Mouse (Mus musculus) neural tube, embryonic 14.5 days (tissue): Measurements from ENCODE around the gene Pik3r2. TPM values are rescaled to one million over a fixed set of nuclear protein-coding genes. Genes with fewer than 3 reads are reported as not detected.

ENCODE experiments used
- ATAC-seq: fragments of 200-750 bp; cut with Nextera tagmentation; 2 replicates; pipeline ENCODE4 v1.8.0; 2017; ENCODE audit warnings: low read depth, mild to moderate bottlenecking, moderate TSS enrichment, moderate library complexity
- H3K27ac ChIP-seq: fragments of 300-500 bp; sonication (generic); 2 replicates; pipeline ENCODE4 v1.5.1; 2014; ENCODE audit warnings: low read depth, mild to moderate bottlenecking, control low read depth, low read length, moderate library complexity, mixed read lengths
- H3K27me3 ChIP-seq: fragments of 300-500 bp; sonication (generic); 2 replicates; pipeline ENCODE4 v1.6.1; 2014; ENCODE audit warnings: low read length; ENCODE audit not compliant: control insufficient read depth, insufficient read depth
- H3K36me3 ChIP-seq: fragments of 300-500 bp; sonication (generic); 2 replicates; pipeline ENCODE4 v1.6.1; 2014; ENCODE audit warnings: low read length, mixed read lengths; ENCODE audit not compliant: control insufficient read depth, insufficient read depth
- H3K4me1 ChIP-seq: fragments of 300-500 bp; sonication (generic); 2 replicates; pipeline ENCODE4 v1.6.1; 2014; ENCODE audit warnings: low read length; ENCODE audit not compliant: control insufficient read depth, insufficient read depth
- H3K4me2 ChIP-seq: fragments of 300-500 bp; sonication (generic); 2 replicates; pipeline ENCODE4 v1.6.1; 2014; ENCODE audit warnings: mild to moderate bottlenecking, low read depth, low read length, control low read depth
- H3K4me3 ChIP-seq: fragments of 300-500 bp; sonication (generic); 2 replicates; pipeline ENCODE4 v1.5.1; 2014; ENCODE audit warnings: low read depth, low read length, control low read depth, mixed read lengths
- H3K9ac ChIP-seq: fragments of 300-500 bp; sonication (generic); replicated peaks from 2 replicates; pipeline ENCODE4 v1.6.1; 2014; ENCODE audit warnings: low read depth, mild to moderate bottlenecking, control low read depth, low read length, mixed read lengths
- H3K9me3 ChIP-seq: fragments of 300-500 bp; sonication (generic); 2 replicates; pipeline ENCODE4 v1.6.1; 2016; ENCODE audit warnings: low read length; ENCODE audit not compliant: control insufficient read depth
- WGBS: fragments of 180-500 bp; shearing (Covaris S2); extraction: QIAGEN DNeasy Blood & Tissue Kit; methylation state at CpG from one replicate; pipeline ENCODE4 v1.1.7; 2014; 5-methylcytosine and 5-hydroxymethylcytosine counted together
- polyA plus RNA-seq: library from polyadenylated mRNA; unstranded; fragments of >200 nt; fragmentation: Nextera tagmentation; extraction: Ambion mirVana; gene quantifications from 2 replicates; pipeline ENCODE4 v1.2.1, GENCODE M21; 2014

The Pik3r2 gene
- polyA plus RNA-seq, 1 experiment from 2014 or later: 72.2 TPM

GRCm38 (mm10) chr8:70744806-70745205 lies 31.7 kb downstream of the Pik3r2 start:
- peaks cover 30% of the 10 kb centered on the region for H3K27me3 ChIP-seq
- H3K27ac ChIP-seq: no peak overlapping the region
- H3K4me1 ChIP-seq: peaks cover 5% of the 10 kb centered on the region; the same call in 1 of the 2 replicates
- H3K4me3 ChIP-seq: no peak overlapping the region
- H3K9ac ChIP-seq: no peak overlapping the region
- H3K9me3 ChIP-seq: no peaks in the 10 kb centered on the region
- 52% methylated on average over 11 of the region's 11 CpGs for WGBS
- H3K36me3 ChIP-seq: no peaks in the 10 kb centered on the region
- H3K4me2 ChIP-seq: no peak overlapping the region
- ATAC-seq: no peak

GRCm38 (mm10) chr8:70743656-70744590 lies 32.6 kb downstream of the Pik3r2 start:
- peaks cover 30% of the 10 kb centered on the region for H3K27me3 ChIP-seq
- no peak overlapping the region for H3K27ac ChIP-seq
- H3K4me2 ChIP-seq: peak overlapping the region; percentile 44
- peak overlapping the region; percentile 18 for H3K4me3 ChIP-seq
- no peaks in the 10 kb centered on the region for H3K36me3 ChIP-seq
- WGBS: 4% methylated on average over 48 of the region's 48 CpGs
- peaks cover 5% of the 10 kb centered on the region; the same call in 1 of the 2 replicates for H3K4me1 ChIP-seq
- H3K9ac ChIP-seq: peak overlapping the region; percentile 39; the same call in 1 of the 2 replicates
- peak; percentile 39 for ATAC-seq
- no peaks in the 10 kb centered on the region for H3K9me3 ChIP-seq

DNA sequence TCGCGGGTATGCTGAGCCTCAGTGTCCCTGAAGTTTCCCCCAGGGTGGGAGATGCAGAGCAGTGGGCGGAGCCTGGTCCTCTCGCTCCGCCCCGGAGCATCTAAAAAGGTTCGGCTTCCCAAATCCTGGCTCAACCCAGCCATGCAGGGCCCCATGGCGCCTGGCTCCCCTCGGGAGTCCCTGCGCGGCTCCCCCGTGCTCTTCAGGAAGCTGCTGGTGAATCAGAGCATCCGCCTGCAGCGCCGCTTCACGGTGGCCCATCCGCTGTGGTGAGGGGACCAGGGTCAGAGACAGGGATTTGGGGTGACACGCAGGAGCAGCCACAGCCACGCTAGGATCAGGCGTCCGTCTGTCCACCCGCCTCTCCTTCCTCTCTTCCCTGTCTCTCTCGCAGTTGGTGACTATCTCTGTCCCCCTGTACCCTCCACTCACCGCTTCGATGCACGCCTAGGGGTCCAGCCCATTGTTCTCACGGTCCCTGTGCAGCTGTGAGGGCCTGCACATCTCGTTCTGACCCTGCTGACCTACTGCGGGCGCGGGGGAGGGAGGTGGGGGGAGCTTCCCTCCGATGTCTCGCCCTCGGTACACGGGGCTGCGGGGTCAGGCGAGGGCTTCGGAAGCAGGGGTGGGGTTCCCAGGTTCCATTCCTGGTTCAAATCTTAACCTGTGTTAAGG lies 33.4 kb downstream of the Pik3r2 start:
- no peaks in the 10 kb centered on the region for H3K36me3 ChIP-seq
- 3% methylated on average over 38 of the region's 38 CpGs for WGBS
- peaks cover 5% of the 10 kb centered on the region; the same call in 1 of the 2 replicates for H3K4me1 ChIP-seq
- ATAC-seq: no peak
- peak overlapping the region; percentile 9; the same call in 1 of the 2 replicates for H3K4me3 ChIP-seq
- H3K27ac ChIP-seq: no peak overlapping the region
- peak overlapping the region; percentile 32; the same call in 1 of the 2 replicates for H3K9ac ChIP-seq
- H3K9me3 ChIP-seq: no peaks in the 10 kb centered on the region
- peaks cover 30% of the 10 kb centered on the region for H3K27me3 ChIP-seq
- peak overlapping the region; percentile 33 for H3K4me2 ChIP-seq

DNA sequence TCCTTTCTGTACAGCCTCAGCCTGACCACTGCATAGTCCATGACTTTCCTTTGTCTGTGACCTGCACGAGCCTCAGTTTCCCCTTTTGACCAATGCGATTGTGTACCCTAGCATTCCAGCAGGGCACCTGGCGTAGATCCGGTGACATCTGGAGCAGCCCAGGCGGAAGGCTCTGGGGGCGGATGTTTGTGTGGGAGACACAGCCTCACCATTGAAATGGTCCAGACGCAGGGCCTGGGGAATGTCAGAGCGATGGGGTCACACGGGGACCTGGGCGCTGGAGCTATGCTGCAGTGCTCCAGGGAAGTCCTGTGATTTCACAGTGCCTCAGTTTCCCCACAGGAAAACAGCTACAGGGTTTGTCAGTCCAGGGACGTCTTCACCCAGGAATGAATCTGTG lies 34.3 kb downstream of the Pik3r2 start:
- ATAC-seq: no peak

GRCm38 (mm10) chr8:70741661-70742060 lies 34.9 kb downstream of the Pik3r2 start:
- Histone ChIP-seq H3K27me3 (peaks cover 30% of the 10 kb centered on the region), H3K36me3 (no peaks in the 10 kb centered on the region), H3K4me1 (peaks cover 5% of the 10 kb centered on the region; the same call in 1 of the 2 replicates), H3K9me3 (no peaks in the 10 kb centered on the region), H3K4me3 (no peak overlapping the region), H3K27ac (no peak overlapping the region), H3K9ac (no peak overlapping the region), H3K4me2 (no peak overlapping the region)
- 67% methylated on average over 5 of the region's 5 CpGs for WGBS
- no peak for ATAC-seq

More for the DNA sequence above, 34.3 kb downstream of the Pik3r2 start:
- H3K9me3 ChIP-seq: no peaks in the 10 kb centered on the region
- H3K4me1 ChIP-seq: peaks cover 5% of the 10 kb centered on the region; the same call in 1 of the 2 replicates
- peaks cover 30% of the 10 kb centered on the region for H3K27me3 ChIP-seq
- no peak overlapping the region for H3K9ac ChIP-seq
- 72% methylated on average over 11 of the region's 11 CpGs for WGBS
- H3K27ac ChIP-seq: no peak overlapping the region
- H3K4me2 ChIP-seq: no peak overlapping the region
- no peaks in the 10 kb centered on the region for H3K36me3 ChIP-seq
- no peak overlapping the region for H3K4me3 ChIP-seq

GRCm38 (mm10) chr8:70738211-70738610 lies 38.3 kb downstream of the Pik3r2 start:
- 74% methylated on average over 3 of the region's 3 CpGs for WGBS
- H3K4me1 ChIP-seq: 0 out of 2 replicates have a peak, but pooled peaks cover 2% of the 10 kb centered on the region
- H3K27me3 ChIP-seq: peaks cover 9% of the 10 kb centered on the region; the same call in 1 of the 2 replicates
- no peaks in the 10 kb centered on the region for H3K9me3 ChIP-seq
- ATAC-seq: no peak
- no peak overlapping the region for H3K27ac ChIP-seq
- H3K4me3 ChIP-seq: no peak overlapping the region
- H3K9ac ChIP-seq: no peak overlapping the region
- no peak overlapping the region for H3K4me2 ChIP-seq
- no peaks in the 10 kb centered on the region for H3K36me3 ChIP-seq

DNA sequence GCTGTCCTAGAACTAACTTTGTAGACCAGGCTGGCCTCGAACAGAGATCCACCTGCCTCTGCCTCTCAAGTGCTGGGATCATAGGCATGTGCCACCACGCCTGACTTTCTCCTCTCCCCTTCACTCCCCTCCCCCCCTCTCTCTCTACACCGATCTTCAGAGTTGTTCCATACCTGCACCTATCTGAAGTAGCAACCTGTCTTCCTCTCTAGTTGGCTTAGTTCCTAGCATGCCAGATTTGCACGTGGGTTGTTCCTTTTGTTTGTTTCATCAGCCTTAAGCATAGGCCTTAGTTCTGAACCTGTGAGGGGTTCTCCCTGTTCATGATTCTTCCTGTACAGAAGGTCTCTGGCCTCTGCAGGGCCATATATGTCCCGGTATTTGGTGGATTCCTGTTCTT lies 38.8 kb downstream of the Pik3r2 start:
- Histone ChIP-seq H3K36me3 (no peaks in the 10 kb centered on the region), H3K9ac (no peak overlapping the region), H3K27ac (no peak overlapping the region), H3K4me2 (no peak overlapping the region), H3K4me1 (no peaks in the 10 kb centered on the region), H3K27me3 (peaks cover 6% of the 10 kb centered on the region; the same call in 1 of the 2 replicates), H3K9me3 (no peaks in the 10 kb centered on the region), H3K4me3 (no peak overlapping the region)
- no peak for ATAC-seq
- 72% methylated on average over 5 of the region's 5 CpGs for WGBS

DNA sequence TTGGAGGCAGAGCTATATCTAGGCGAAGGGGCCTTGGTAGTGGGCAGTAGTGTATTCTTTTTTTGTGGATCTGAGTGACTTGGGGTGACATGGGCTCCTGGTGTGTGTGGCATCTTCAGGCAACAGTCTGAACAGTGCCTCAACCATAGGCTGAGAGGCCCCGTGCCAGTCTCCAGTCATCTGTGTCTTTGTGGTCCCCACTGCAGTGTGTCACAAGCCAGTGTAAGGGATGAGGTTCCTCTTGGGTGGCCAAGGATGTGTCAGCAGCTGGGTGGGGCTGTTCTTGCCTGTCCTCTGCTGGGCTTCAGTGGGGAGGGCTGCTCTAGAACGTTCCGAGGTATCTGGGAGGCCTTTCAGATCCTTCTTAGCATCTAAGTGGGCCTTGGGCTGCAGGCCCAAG lies 45.6 kb downstream of the Pik3r2 start:
- Histone ChIP-seq H3K36me3 (no peaks in the 10 kb centered on the region), H3K4me2 (no peak overlapping the region), H3K9ac (no peak overlapping the region), H3K4me3 (no peak overlapping the region), H3K4me1 (no peaks in the 10 kb centered on the region), H3K9me3 (no peaks in the 10 kb centered on the region), H3K27me3 (peaks cover 5% of the 10 kb centered on the region; the same call in 1 of the 2 replicates), H3K27ac (no peak overlapping the region)
- WGBS: 88% methylated on average over 4 of the region's 4 CpGs
- no peak for ATAC-seq
